Comparison of ENCODE assay signal across 9 mouse cellular contexts in genomic region chr5:118666437-118667207, GRCm38 (mm10).
A peak's percentile ranks its signal among the peaks of the same experiment; 100 is the strongest.
DNase-seq lines count a peak whose midpoint lies in the region; ATAC-seq and TF ChIP-seq lines count a peak whose summit lies in the region.
"Had no signal": no experiment of that assay in that cellular context is flagged by ENCODE, and none has a peak within 500 bp of the region (broad histone marks: within the 10 kb centered on the region; RNA-seq: fewer than 3 reads in every experiment).

No protein-coding gene starts in this region.

- H3K9ac ChIP-seq in ES-E14 (ENCODE audit: insufficient read depth, low read depth, low read length, poor library complexity, severe bottlenecking): no peak overlapping the region
- peak overlapping the region; percentile 46 for H3K9ac ChIP-seq in forebrain, embryonic 16.5 days (replicated peaks; ENCODE audit: low read depth, low read length)

- ATAC-seq in forebrain, embryonic 16.5 days: peak; percentile 85

- WGBS in forebrain, embryonic 16.5 days: 8% methylated on average over 24 of the region's 25 CpGs
- 49% methylated on average over 25 of the region's 25 CpGs for WGBS in midbrain, embryonic 10.5 days

- H3K36me3 ChIP-seq in ES-E14 (ENCODE audit: control insufficient read depth, insufficient read depth, low read length, poor library complexity, severe bottlenecking): peaks cover 7% of the 10 kb centered on the region; the same call in 1 of the 2 replicates
- no peaks in the 10 kb centered on the region for H3K36me3 ChIP-seq in forebrain, embryonic 16.5 days (ENCODE audit: control insufficient read depth, insufficient read depth)
- H3K36me3 ChIP-seq in midbrain, embryonic 10.5 days: 0 out of 2 replicates have a peak, but pooled peaks cover 3% of the 10 kb centered on the region

- H3K9me3 ChIP-seq in ES-E14 (ENCODE audit: control insufficient read depth, insufficient read depth, low read depth, low read length): no peaks in the 10 kb centered on the region
- no peaks in the 10 kb centered on the region for H3K9me3 ChIP-seq in forebrain, embryonic 16.5 days (ENCODE audit: control insufficient read depth, low read length)
- H3K9me3 ChIP-seq in midbrain, embryonic 10.5 days (replicated peaks): no peaks in the 10 kb centered on the region

- H3K27ac ChIP-seq in ES-E14 (ENCODE audit: insufficient read depth, low read depth, low read length, poor library complexity, severe bottlenecking): peak overlapping the region; percentile 54
- H3K27ac ChIP-seq in forebrain, embryonic 16.5 days (ENCODE audit: low read length): peak overlapping the region; percentile 76
- peak overlapping the region; percentile 79 for H3K27ac ChIP-seq in midbrain, embryonic 10.5 days (replicated peaks)
- H3K27ac ChIP-seq: macrophage had no signal

- DNase-seq in A20 (ENCODE audit: low read depth, low spot score) (peak; percentile 48), ES-E14 (ENCODE audit: low read depth, low spot score) (no peak)
- peak; percentile 45 for DNase-seq in midbrain, embryonic 10.5 days (ENCODE audit: low spot score)
- no peak for DNase-seq in frontal cortex, adult 2 months (ENCODE audit: extremely low spot score in 1 of 2, low spot score in 1 of 2)
- DNase-seq in thymus, adult 18-20 months: no peak
- no peak for DNase-seq in adrenal gland, adult 8-10 months
- no peak for DNase-seq in testis, postnatal 10 days (ENCODE audit: low spot score)

- peak overlapping the region in 1 of 2 experiments; percentile 20; a peak in 2 of 4 replicates for H3K4me3 ChIP-seq in ES-E14 (ENCODE audit: insufficient read depth in 1 of 2, low read depth in 1 of 2, low read length in 2 of 2, poor library complexity in 1 of 2, severe bottlenecking in 1 of 2)
- peak overlapping the region; percentile 16; the same call in 1 of the 2 replicates for H3K4me3 ChIP-seq in forebrain, embryonic 16.5 days (replicated peaks; ENCODE audit: low read length)
- H3K4me3 ChIP-seq in midbrain, embryonic 10.5 days: peak overlapping the region; percentile 39

- peak overlapping the region; percentile 49 for H3K4me2 ChIP-seq in forebrain, embryonic 16.5 days (ENCODE audit: low read length)

- no peaks in the 10 kb centered on the region for H3K27me3 ChIP-seq in forebrain, embryonic 16.5 days (replicated peaks; ENCODE audit: control insufficient read depth, insufficient read depth, low read length)
- peaks cover 13% of the 10 kb centered on the region; the same call in 1 of the 2 replicates for H3K27me3 ChIP-seq in midbrain, embryonic 10.5 days (ENCODE audit: low read depth, poor library complexity, severe bottlenecking)

- peaks cover 3 to 23% of the 10 kb centered on the region in 2 experiments; a peak in 3 of 4 replicates for H3K4me1 ChIP-seq in ES-E14 (ENCODE audit: control insufficient read depth in 2 of 2, insufficient read depth in 2 of 2, low read length in 2 of 2, poor library complexity in 1 of 2)
- peaks cover 34% of the 10 kb centered on the region for H3K4me1 ChIP-seq in forebrain, embryonic 16.5 days (replicated peaks; ENCODE audit: control insufficient read depth, insufficient read depth, low read length)
- H3K4me1 ChIP-seq in midbrain, embryonic 10.5 days: peaks cover 71% of the 10 kb centered on the region

- in situ Hi-C loops in ES-E14 (cut with MboI; ENCODE audit: low sequenced_read_pairs in 2 of 2, unreplicated experiment in 2 of 2): no loop called here

TF ChIP-seq in ES-E14, 5 proteins besides CTCF, POLR2A, EP300 and RAD21:
- no peak for TF ChIP-seq MAFK (IDR thresholded peaks at IDR 0.05; ENCODE audit: insufficient read depth, low read depth, low read length)
- no peak for TF ChIP-seq ZC3H11A (IDR thresholded peaks at IDR 0.05; ENCODE audit: borderline replicate concordance, low read depth, low read length)
- no peak for TF ChIP-seq ZNF384 (IDR thresholded peaks at IDR 0.05; ENCODE audit: low read depth, low read length)
- no peak for TF ChIP-seq HCFC1 (IDR thresholded peaks at IDR 0.05; ENCODE audit: borderline replicate concordance, insufficient read depth, low read length)

Comparison
In these comparisons a context has a peak if more than half of its experiments do, and no peak if none do; other contexts are left out.
1. DNase-seq: peak in A20 (single experiment) and midbrain, embryonic 10.5 days (single experiment); none in ES-E14 (single experiment), frontal cortex, adult 2 months (0 of 2), thymus, adult 18-20 months (0 of 2), adrenal gland, adult 8-10 months (single experiment) and testis, postnatal 10 days (single experiment).
2. Peak in every context shown above with its lines, with median percentiles within 50 percentile points of each other: H3K27ac ChIP-seq.